Mouse (Mus musculus): Measurements from ENCODE around the gene Gm37240. TPM values are rescaled to one million over a fixed set of nuclear protein-coding genes. Genes with fewer than 3 reads are reported as not detected.

Gm37240 gene
- polyA plus RNA-seq, 1 experiment from 2014 or later = 0.16 TPM

- Histone ChIP-seq H3K9ac (replicated peaks) (no peak overlapping the region), H3K27ac (no peak overlapping the region), H3K4me2 (replicated peaks) (no peak overlapping the region), H3K36me3 (no peaks in the 10 kb centered on the region), H3K27me3 (no peaks in the 10 kb centered on the region), H3K4me3 (replicated peaks) (no peak overlapping the region), H3K9me3 (no peaks in the 10 kb centered on the region), H3K4me1 (replicated peaks) (no peaks in the 10 kb centered on the region)
- no peak for ATAC-seq
- WGBS = 91% methylated on average over 5 of the region's 5 CpGs
These were observed 604.5 kb downstream of the Gm37240 start for GRCm38 (mm10) chr3:85282816-85283215.

- WGBS = 44% methylated on average over 10 of the region's 10 CpGs
- H3K4me1 ChIP-seq (replicated peaks) = no peaks in the 10 kb centered on the region
- no peak for ATAC-seq
- no peak overlapping the region for H3K27ac ChIP-seq
- H3K36me3 ChIP-seq = no peaks in the 10 kb centered on the region
- H3K27me3 ChIP-seq = no peaks in the 10 kb centered on the region
- no peak overlapping the region for H3K9ac ChIP-seq (replicated peaks)
- H3K9me3 ChIP-seq = no peaks in the 10 kb centered on the region
- H3K4me3 ChIP-seq (replicated peaks) = no peak overlapping the region
- H3K4me2 ChIP-seq (replicated peaks) = no peak overlapping the region
These were observed 612.2 kb downstream of the Gm37240 start for GRCm38 (mm10) chr3:85275075-85275474.

GRCm38 (mm10) chr3:85271491-85271890 lies 615.8 kb downstream of the Gm37240 start:
- Histone ChIP-seq H3K9ac (replicated peaks) (no peak overlapping the region), H3K4me1 (replicated peaks) (no peaks in the 10 kb centered on the region), H3K4me3 (replicated peaks) (no peak overlapping the region), H3K9me3 (no peaks in the 10 kb centered on the region), H3K27me3 (no peaks in the 10 kb centered on the region), H3K36me3 (no peaks in the 10 kb centered on the region), H3K27ac (no peak overlapping the region), H3K4me2 (replicated peaks) (no peak overlapping the region)
- WGBS = 89% methylated on average over 2 of the region's 2 CpGs
- ATAC-seq = no peak

- Histone ChIP-seq H3K4me2 (replicated peaks) (no peak overlapping the region), H3K4me1 (replicated peaks) (no peaks in the 10 kb centered on the region), H3K9ac (replicated peaks) (no peak overlapping the region), H3K27ac (no peak overlapping the region), H3K9me3 (no peaks in the 10 kb centered on the region), H3K36me3 (no peaks in the 10 kb centered on the region), H3K4me3 (replicated peaks) (no peak overlapping the region), H3K27me3 (no peaks in the 10 kb centered on the region)
- 82% methylated on average over 2 of the region's 2 CpGs for WGBS
- no peak for ATAC-seq
These were observed 622.4 kb downstream of the Gm37240 start for GRCm38 (mm10) chr3:85264963-85265362.

- H3K9me3 ChIP-seq = no peaks in the 10 kb centered on the region
- no peak overlapping the region for H3K27ac ChIP-seq
- H3K9ac ChIP-seq (replicated peaks) = no peak overlapping the region
- no peak overlapping the region for H3K4me2 ChIP-seq (replicated peaks)
- no peaks in the 10 kb centered on the region for H3K36me3 ChIP-seq
- no peak for ATAC-seq
- no peaks in the 10 kb centered on the region for H3K27me3 ChIP-seq
- no peak overlapping the region for H3K4me3 ChIP-seq (replicated peaks)
- 87% methylated on average over 6 of the region's 6 CpGs for WGBS
- no peaks in the 10 kb centered on the region for H3K4me1 ChIP-seq (replicated peaks)
These were observed 622.8 kb downstream of the Gm37240 start for GRCm38 (mm10) chr3:85264546-85264945.

- no peaks in the 10 kb centered on the region for H3K27me3 ChIP-seq
- H3K27ac ChIP-seq = no peak overlapping the region
- no peak overlapping the region for H3K4me2 ChIP-seq (replicated peaks)
- no peaks in the 10 kb centered on the region for H3K9me3 ChIP-seq
- H3K4me1 ChIP-seq (replicated peaks) = no peaks in the 10 kb centered on the region
- no peak overlapping the region for H3K9ac ChIP-seq (replicated peaks)
- ATAC-seq = no peak
- H3K4me3 ChIP-seq (replicated peaks) = no peak overlapping the region
- H3K36me3 ChIP-seq = no peaks in the 10 kb centered on the region
- WGBS = 90% methylated on average over 5 of the region's 5 CpGs
These were observed 632.8 kb downstream of the Gm37240 start for GRCm38 (mm10) chr3:85254526-85254925.

GRCm38 (mm10) chr3:85251631-85252030 lies 635.7 kb downstream of the Gm37240 start:
- no peaks in the 10 kb centered on the region for H3K36me3 ChIP-seq
- no peak overlapping the region for H3K27ac ChIP-seq
- no peak for ATAC-seq
- no peaks in the 10 kb centered on the region for H3K27me3 ChIP-seq
- WGBS = 85% methylated on average over 6 of the region's 6 CpGs
- H3K9me3 ChIP-seq = no peaks in the 10 kb centered on the region
- H3K4me3 ChIP-seq (replicated peaks) = no peak overlapping the region
- H3K9ac ChIP-seq (replicated peaks) = no peak overlapping the region
- H3K4me1 ChIP-seq (replicated peaks) = no peaks in the 10 kb centered on the region
- no peak overlapping the region for H3K4me2 ChIP-seq (replicated peaks)

- Histone ChIP-seq H3K4me1 (replicated peaks) (no peaks in the 10 kb centered on the region), H3K4me2 (replicated peaks) (no peak overlapping the region), H3K27me3 (no peaks in the 10 kb centered on the region), H3K36me3 (no peaks in the 10 kb centered on the region), H3K9ac (replicated peaks) (no peak overlapping the region), H3K27ac (no peak overlapping the region), H3K4me3 (replicated peaks) (no peak overlapping the region), H3K9me3 (no peaks in the 10 kb centered on the region)
- WGBS = 91% methylated on average over 3 of the region's 3 CpGs
- ATAC-seq = no peak
These were observed 641.2 kb downstream of the Gm37240 start for GRCm38 (mm10) chr3:85246131-85246530.

GRCm38 (mm10) chr3:85236546-85236945 lies 650.8 kb downstream of the Gm37240 start:
- no peak for ATAC-seq
- Histone ChIP-seq H3K27me3 (no peaks in the 10 kb centered on the region), H3K4me3 (replicated peaks) (no peak overlapping the region), H3K9ac (replicated peaks) (no peak overlapping the region), H3K9me3 (no peaks in the 10 kb centered on the region), H3K4me2 (replicated peaks) (no peak overlapping the region), H3K27ac (no peak overlapping the region), H3K4me1 (replicated peaks) (no peaks in the 10 kb centered on the region), H3K36me3 (no peaks in the 10 kb centered on the region)
- WGBS = 80% methylated on average over 3 of the region's 3 CpGs

- Histone ChIP-seq H3K4me1 (replicated peaks) (no peaks in the 10 kb centered on the region), H3K27me3 (no peaks in the 10 kb centered on the region), H3K36me3 (no peaks in the 10 kb centered on the region), H3K9me3 (no peaks in the 10 kb centered on the region), H3K9ac (replicated peaks) (no peak overlapping the region), H3K4me2 (replicated peaks) (no peak overlapping the region), H3K27ac (no peak overlapping the region), H3K4me3 (replicated peaks) (no peak overlapping the region)
- no peak for ATAC-seq
- 51% methylated on average over 6 of the region's 6 CpGs for WGBS
These were observed 654.5 kb downstream of the Gm37240 start for GRCm38 (mm10) chr3:85232846-85233245.

- H3K36me3 ChIP-seq = no peaks in the 10 kb centered on the region
- no peak overlapping the region for H3K9ac ChIP-seq (replicated peaks)
- H3K27me3 ChIP-seq = no peaks in the 10 kb centered on the region
- H3K27ac ChIP-seq = no peak overlapping the region
- WGBS = 92% methylated on average over 5 of the region's 5 CpGs
- H3K4me1 ChIP-seq (replicated peaks) = no peaks in the 10 kb centered on the region
- no peak overlapping the region for H3K4me3 ChIP-seq (replicated peaks)
- no peak for ATAC-seq
- H3K4me2 ChIP-seq (replicated peaks) = no peak overlapping the region
- H3K9me3 ChIP-seq = no peaks in the 10 kb centered on the region
These were observed 665.3 kb downstream of the Gm37240 start for GRCm38 (mm10) chr3:85222046-85222445.

GRCm38 (mm10) chr3:85214926-85215325 lies 672.4 kb downstream of the Gm37240 start:
- no peak for ATAC-seq
- Histone ChIP-seq H3K4me1 (replicated peaks) (no peaks in the 10 kb centered on the region), H3K9ac (replicated peaks) (no peak overlapping the region), H3K9me3 (no peaks in the 10 kb centered on the region), H3K27me3 (no peaks in the 10 kb centered on the region), H3K27ac (no peak overlapping the region), H3K4me3 (replicated peaks) (no peak overlapping the region), H3K4me2 (replicated peaks) (no peak overlapping the region), H3K36me3 (no peaks in the 10 kb centered on the region)
- WGBS = 88% methylated on average over 5 of the region's 5 CpGs

- H3K9ac ChIP-seq (replicated peaks) = no peak overlapping the region
- H3K27ac ChIP-seq = no peak overlapping the region
- no peak for ATAC-seq
- no peaks in the 10 kb centered on the region for H3K4me1 ChIP-seq (replicated peaks)
- no peaks in the 10 kb centered on the region for H3K9me3 ChIP-seq
- H3K27me3 ChIP-seq = no peaks in the 10 kb centered on the region
- WGBS = 87% methylated on average over 9 of the region's 9 CpGs
- H3K4me2 ChIP-seq (replicated peaks) = no peak overlapping the region
- H3K4me3 ChIP-seq (replicated peaks) = no peak overlapping the region
- no peaks in the 10 kb centered on the region for H3K36me3 ChIP-seq
These were observed 674.5 kb downstream of the Gm37240 start for GRCm38 (mm10) chr3:85212751-85213350.

All from midbrain, embryonic 13.5 days (tissue).